Mouse (Mus musculus) limb, embryonic 11.5 days (tissue): ENCODE measurements around the gene Pde6d. TPM values are rescaled to one million over a fixed set of nuclear protein-coding genes. Genes with fewer than 3 reads are reported as not detected.
A peak's percentile ranks its signal among the peaks of the same experiment; 100 is the strongest.

Experiments
- ATAC-seq: fragments of 200-750 bp; cut with Nextera tagmentation; 2 replicates; pipeline ENCODE4 v1.8.0; 2017; ENCODE audit warnings: low read depth; ENCODE audit not compliant: insufficient number of reproducible peaks, low FRiP score, low TSS enrichment
- DNase-seq: peaks from one replicate; pipeline ENCODE4 v3.0.0-alpha.2; 2015; ENCODE audit warnings: low spot score
- H3K27ac ChIP-seq: fragments of 300-500 bp; sonication (generic); replicated peaks from 2 replicates; pipeline ENCODE4 v1.5.1; 2014; ENCODE audit warnings: low read depth, mild to moderate bottlenecking, low read length
- H3K27me3 ChIP-seq: fragments of 300-500 bp; sonication (generic); 2 replicates; pipeline ENCODE4 v1.6.1; 2014; ENCODE audit warnings: mild to moderate bottlenecking, low read length, mixed read lengths; ENCODE audit not compliant: control insufficient read depth, insufficient read depth
- H3K36me3 ChIP-seq: fragments of 300-500 bp; sonication (generic); 2 replicates; pipeline ENCODE4 v1.6.1; 2014; ENCODE audit warnings: mild to moderate bottlenecking, low read length, moderate library complexity, mixed read lengths; ENCODE audit not compliant: control insufficient read depth, insufficient read depth
- H3K4me1 ChIP-seq: fragments of 300-500 bp; sonication (generic); 2 replicates; pipeline ENCODE4 v1.6.1; 2014; ENCODE audit warnings: low read length, mixed read lengths; ENCODE audit not compliant: control insufficient read depth, insufficient read depth
- H3K4me2 ChIP-seq: fragments of 300-500 bp; sonication (generic); 2 replicates; pipeline ENCODE4 v1.6.1; 2014; ENCODE audit warnings: low read depth, mild to moderate bottlenecking, moderate library complexity; ENCODE audit not compliant: severe bottlenecking
- H3K4me3 ChIP-seq: fragments of 300-500 bp; sonication (generic); 2 replicates; pipeline ENCODE4 v1.5.1; 2014; ENCODE audit warnings: low read depth, low read length
- H3K9ac ChIP-seq: fragments of 300-500 bp; sonication (generic); 2 replicates; pipeline ENCODE4 v1.6.1; 2014; ENCODE audit warnings: mild to moderate bottlenecking, low read length
- H3K9me3 ChIP-seq: fragments of 300-500 bp; sonication (generic); 2 replicates; pipeline ENCODE4 v1.6.1; 2016; ENCODE audit warnings: low read length; ENCODE audit not compliant: control insufficient read depth
- WGBS: fragments of 180-500 bp; shearing (Covaris S2); extraction: QIAGEN DNeasy Blood & Tissue Kit; methylation state at CpG from one replicate; pipeline ENCODE4 v1.1.7; 2014; 5-methylcytosine and 5-hydroxymethylcytosine counted together
- polyA plus RNA-seq: library from polyadenylated mRNA; unstranded; fragments of >200 nt; fragmentation: Nextera tagmentation; extraction: Ambion mirVana; gene quantifications from 2 replicates; pipeline ENCODE4 v1.2.1, GENCODE M21; 2014

Gene Pde6d
- polyA plus RNA-seq, 1 experiment from 2014 or later = 81.6 TPM

DNA sequence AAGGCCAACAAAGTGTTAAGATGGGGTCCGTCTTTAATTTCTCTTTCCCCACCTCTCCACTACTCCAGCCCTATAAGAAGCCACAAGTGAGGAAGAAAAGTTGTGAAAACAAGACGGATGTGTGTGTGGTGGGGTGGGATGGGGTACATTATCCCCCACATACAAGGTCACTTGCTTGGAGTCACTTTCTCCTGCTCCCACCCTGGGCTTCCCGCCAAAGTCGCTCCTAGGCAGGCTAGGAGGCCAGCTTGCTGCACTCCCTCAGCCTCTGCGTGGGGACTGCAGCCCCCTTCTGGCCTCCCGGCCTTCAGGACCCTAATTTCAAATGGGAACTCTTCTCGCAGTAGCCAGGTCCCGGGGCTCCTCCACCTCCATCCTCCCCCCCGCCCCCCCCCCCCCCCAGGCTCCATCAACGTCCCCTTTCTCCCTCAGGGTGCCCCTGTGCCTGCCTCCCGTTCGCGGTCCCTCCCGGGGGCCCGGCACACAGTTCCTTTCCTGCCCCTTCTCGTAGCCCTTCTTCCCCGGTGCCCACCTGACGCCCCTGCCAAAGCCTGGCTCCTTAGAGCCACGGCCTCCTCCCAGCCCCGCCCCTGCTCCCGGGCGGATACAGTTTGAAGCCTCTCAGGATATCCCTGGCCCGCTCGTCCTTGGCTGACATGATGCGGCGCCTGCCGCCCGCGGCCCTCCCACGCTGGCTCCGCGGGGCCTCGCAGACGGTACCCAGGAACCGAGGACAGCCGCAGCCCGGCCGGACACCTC is 558 bp downstream of the Pde6d start:
- Histone ChIP-seq H3K36me3 (no peaks in the 10 kb centered on the region; the same call in 1 of the 2 replicates), H3K27ac (no peak overlapping the region), H3K9me3 (no peaks in the 10 kb centered on the region), H3K4me2 (peak overlapping the region; percentile 80), H3K4me1 (no peaks in the 10 kb centered on the region), H3K9ac (peak overlapping the region; percentile 79), H3K4me3 (peak overlapping the region; percentile 80), H3K27me3 (no peaks in the 10 kb centered on the region)
- ATAC-seq (peak; percentile 78), DNase-seq (peak; percentile 46)
- WGBS = 1% methylated on average over 32 of the region's 38 CpGs

DNA sequence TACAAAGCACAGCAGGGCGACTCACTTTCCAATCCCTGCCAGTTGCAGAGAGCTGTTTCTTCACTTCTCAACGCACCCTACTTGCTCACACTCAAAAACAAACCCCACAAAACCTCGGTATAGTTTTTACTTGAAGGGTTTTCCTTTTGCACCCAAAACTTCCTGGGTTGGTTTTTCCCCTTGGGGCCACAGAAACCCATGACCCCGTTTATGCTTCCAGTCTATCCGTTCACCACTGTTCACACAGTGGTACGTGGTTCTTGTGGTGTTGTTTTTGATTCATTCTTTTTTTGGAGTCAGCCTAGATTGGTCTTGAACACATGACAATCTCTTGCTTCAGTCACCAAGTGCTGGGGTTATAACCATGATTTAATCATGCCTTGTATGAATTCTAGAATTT is 2.0 kb downstream of the Pde6d start:
- 87% methylated on average over 6 of the region's 6 CpGs for WGBS
- no peak for DNase-seq
- Histone ChIP-seq H3K4me1 (no peaks in the 10 kb centered on the region), H3K27ac (no peak overlapping the region), H3K9me3 (no peaks in the 10 kb centered on the region), H3K4me3 (no peak overlapping the region), H3K36me3 (no peaks in the 10 kb centered on the region; the same call in 1 of the 2 replicates), H3K9ac (no peak overlapping the region), H3K4me2 (no peak overlapping the region), H3K27me3 (no peaks in the 10 kb centered on the region)
- no peak for ATAC-seq

DNA sequence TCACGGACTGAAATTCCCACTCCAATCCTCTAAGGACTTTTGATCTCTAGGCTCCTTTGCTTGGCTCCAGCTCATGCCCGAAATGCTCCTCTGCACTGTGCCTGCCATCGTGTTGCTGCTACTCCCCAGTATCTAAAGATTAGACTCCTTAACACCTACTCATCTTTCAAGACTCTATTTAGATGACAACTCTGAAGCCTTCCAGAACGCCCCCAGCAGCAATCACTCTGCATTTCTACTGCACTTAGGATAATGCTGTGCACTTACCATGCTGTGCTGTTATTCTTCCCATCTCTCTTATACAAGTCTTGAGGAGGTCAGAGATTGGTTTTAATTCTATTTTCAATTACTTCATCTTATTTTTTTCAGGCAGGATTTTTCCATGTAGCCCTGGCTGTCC is 10.5 kb downstream of the Pde6d start:
- no peaks in the 10 kb centered on the region for H3K27me3 ChIP-seq
- H3K4me1 ChIP-seq = no peaks in the 10 kb centered on the region
- ATAC-seq (no peak), DNase-seq (no peak)
- no peaks in the 10 kb centered on the region for H3K9me3 ChIP-seq
- no peak overlapping the region for H3K27ac ChIP-seq
- H3K9ac ChIP-seq = no peak overlapping the region
- WGBS = 77% methylated on average over 4 of the region's 4 CpGs
- H3K4me3 ChIP-seq = no peak overlapping the region
- no peaks in the 10 kb centered on the region for H3K36me3 ChIP-seq
- no peak overlapping the region for H3K4me2 ChIP-seq

DNA sequence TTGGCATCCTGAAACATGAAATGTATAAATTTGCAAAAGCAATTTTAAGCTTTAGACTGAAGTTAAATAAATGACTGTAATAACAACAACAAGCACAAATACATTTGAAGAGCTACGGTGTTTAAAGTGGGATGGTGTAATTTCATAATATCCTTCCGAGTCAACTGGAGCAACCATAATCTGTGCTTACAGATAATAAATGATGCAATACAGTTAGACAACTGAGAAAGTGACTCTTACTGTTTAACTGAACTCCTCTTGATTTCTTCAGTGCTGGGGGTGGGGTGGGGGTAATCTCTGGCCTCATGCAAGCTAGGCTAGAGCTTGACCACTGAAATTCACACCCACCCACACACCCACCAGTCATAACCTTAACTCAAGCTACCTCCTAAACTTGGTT is 11.0 kb downstream of the Pde6d start:
- no peaks in the 10 kb centered on the region for H3K27me3 ChIP-seq
- DNase-seq = no peak
- no peak for ATAC-seq
- H3K9ac ChIP-seq = no peak overlapping the region
- no peak overlapping the region for H3K4me2 ChIP-seq
- WGBS = 96% methylated on average over 2 of the region's 2 CpGs
- H3K36me3 ChIP-seq = no peaks in the 10 kb centered on the region
- no peak overlapping the region for H3K4me3 ChIP-seq
- H3K27ac ChIP-seq = no peak overlapping the region
- H3K9me3 ChIP-seq = no peaks in the 10 kb centered on the region
- H3K4me1 ChIP-seq = no peaks in the 10 kb centered on the region

DNA sequence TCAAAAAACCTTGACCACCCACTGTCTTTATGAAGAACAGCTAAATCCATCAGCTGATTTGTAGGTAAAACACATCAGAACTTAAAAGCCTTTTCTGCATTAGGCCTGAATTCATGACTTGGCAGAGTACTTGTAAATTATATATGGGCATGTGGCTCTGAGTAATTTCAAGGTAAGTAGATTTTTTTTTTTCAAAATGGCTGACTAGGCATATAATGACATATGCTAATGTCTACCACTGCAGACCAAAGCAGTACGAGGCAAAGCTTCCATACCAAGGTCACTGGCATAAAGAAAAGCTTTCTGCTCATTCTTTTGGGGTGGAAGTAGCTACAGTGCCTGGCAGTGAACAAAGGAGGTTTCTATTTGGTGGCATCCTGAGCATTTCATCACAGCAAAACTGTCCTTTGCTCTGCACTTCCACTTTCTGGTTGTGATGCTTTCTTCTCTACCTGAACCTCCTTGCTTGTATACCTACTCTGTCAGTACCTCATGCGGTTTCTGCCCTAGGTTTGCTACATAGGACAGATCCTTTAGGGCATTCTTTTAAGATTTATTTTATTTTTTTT is 13.1 kb downstream of the Pde6d start:
- ATAC-seq (no peak), DNase-seq (no peak)
- Histone ChIP-seq H3K27ac (no peak overlapping the region), H3K4me3 (no peak overlapping the region), H3K27me3 (no peaks in the 10 kb centered on the region), H3K4me2 (no peak overlapping the region), H3K9me3 (no peaks in the 10 kb centered on the region), H3K9ac (no peak overlapping the region), H3K4me1 (no peaks in the 10 kb centered on the region), H3K36me3 (no peaks in the 10 kb centered on the region)
- 92% methylated on average over 2 of the region's 2 CpGs for WGBS

DNA sequence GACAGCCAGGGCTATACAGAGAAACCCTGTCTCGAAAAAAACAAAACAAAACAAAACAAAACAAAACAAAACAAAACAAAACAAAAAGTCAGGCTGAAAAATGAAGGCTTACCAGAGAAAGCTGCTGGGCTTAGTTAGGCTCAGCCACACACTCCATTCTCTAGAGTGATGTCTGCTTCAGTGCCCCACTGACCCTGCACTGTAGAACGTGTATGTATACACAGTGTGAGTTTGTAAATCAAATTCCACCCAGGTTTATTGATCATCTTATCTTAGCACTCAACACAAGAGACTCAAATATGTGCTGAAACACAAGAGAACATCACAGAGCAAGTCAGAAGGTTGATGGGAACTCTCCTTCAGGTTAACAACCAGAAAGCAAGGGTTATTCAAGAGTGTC is 14.0 kb downstream of the Pde6d start:
- H3K4me1 ChIP-seq = no peaks in the 10 kb centered on the region
- H3K27me3 ChIP-seq = no peaks in the 10 kb centered on the region
- H3K9me3 ChIP-seq = no peaks in the 10 kb centered on the region
- no peak overlapping the region for H3K4me2 ChIP-seq
- DNase-seq = no peak
- no peak overlapping the region for H3K27ac ChIP-seq
- no peaks in the 10 kb centered on the region for H3K36me3 ChIP-seq
- 85% methylated on average over 2 of the region's 2 CpGs for WGBS
- no peak for ATAC-seq
- no peak overlapping the region for H3K4me3 ChIP-seq
- H3K9ac ChIP-seq = no peak overlapping the region

DNA sequence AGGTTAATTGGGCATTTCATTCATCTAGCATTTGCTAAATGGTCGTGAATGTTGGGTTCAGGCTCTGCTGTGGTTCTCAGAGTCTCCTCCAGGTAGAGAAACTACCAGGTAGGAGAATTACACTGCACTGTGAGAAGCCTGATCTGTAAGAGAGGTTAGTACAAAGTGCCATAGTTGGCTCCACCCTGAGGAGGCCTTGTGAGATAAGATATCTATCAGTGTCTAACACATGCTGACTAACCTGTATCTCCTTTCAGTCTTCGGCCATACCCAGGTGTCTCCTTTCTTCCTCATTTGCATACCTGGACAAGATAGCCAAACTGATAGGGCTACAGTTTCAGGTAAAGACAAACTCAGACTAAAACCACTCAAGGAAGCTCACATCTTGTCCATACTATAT is 19.8 kb downstream of the Pde6d start:
- Histone ChIP-seq H3K36me3 (peaks cover 3% of the 10 kb centered on the region; the same call in 1 of the 2 replicates), H3K9me3 (no peaks in the 10 kb centered on the region)
- no peak for ATAC-seq

DNA sequence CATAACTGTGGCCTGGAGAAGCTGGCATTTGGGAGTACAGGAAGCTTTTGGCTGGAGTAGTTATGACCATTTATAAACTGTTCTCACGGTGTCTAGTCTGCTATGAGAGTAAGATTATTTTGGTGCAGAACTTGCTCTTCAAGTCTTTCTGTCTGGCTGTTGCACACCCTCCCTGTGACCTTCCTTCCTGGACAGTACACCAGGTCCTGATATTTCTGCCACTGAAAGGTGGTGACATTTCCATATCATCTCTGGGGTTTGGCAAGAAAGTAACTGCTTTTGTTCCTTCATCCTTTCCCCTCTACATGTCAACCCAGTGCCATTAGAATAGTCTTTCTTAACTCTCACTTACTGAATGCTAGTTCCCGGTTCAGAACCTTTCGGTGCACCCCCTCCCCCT is 23.2 kb downstream of the Pde6d start:
- Histone ChIP-seq H3K9me3 (no peaks in the 10 kb centered on the region), H3K4me3 (no peak overlapping the region), H3K4me1 (no peaks in the 10 kb centered on the region), H3K9ac (no peak overlapping the region), H3K27ac (no peak overlapping the region), H3K4me2 (no peak overlapping the region), H3K27me3 (no peaks in the 10 kb centered on the region), H3K36me3 (peaks cover 3% of the 10 kb centered on the region; the same call in 1 of the 2 replicates)
- DNase-seq (no peak), ATAC-seq (no peak)
- 93% methylated on average over 3 of the region's 3 CpGs for WGBS

More for the DNA sequence above, 19.8 kb downstream of the Pde6d start:
- no peak overlapping the region for H3K4me2 ChIP-seq
- DNase-seq = no peak
- WGBS = 85% methylated on average over 2 of the region's 2 CpGs
- H3K27me3 ChIP-seq = no peaks in the 10 kb centered on the region
- H3K9ac ChIP-seq = no peak overlapping the region
- no peaks in the 10 kb centered on the region for H3K4me1 ChIP-seq
- H3K4me3 ChIP-seq = no peak overlapping the region
- H3K27ac ChIP-seq = no peak overlapping the region
